Mouse (Mus musculus) megakaryocyte, embryonic 14.5 days (primary cell): ENCODE results near the gene F930015N05Rik.

Source experiments
- FLI1 ChIP-seq: IDR thresholded peaks from 2 replicates; pipeline ENCODE4 v1.6.1; 2012; ENCODE audit warnings: low read length, inconsistent platforms, mixed read lengths
- GATA1 ChIP-seq: IDR thresholded peaks from 3 replicates; pipeline ENCODE4 v1.6.1; 2012; ENCODE audit warnings: mixed read lengths, low read length, inconsistent platforms, borderline replicate concordance

GRCm38 (mm10) chr11:64434611-64435545 is 1.6 kb downstream of the F930015N05Rik start, which contains the start of gene Hs3st3a1:
- TF ChIP-seq GATA1 (no peak), FLI1 (no peak)
